Mouse (Mus musculus): ENCODE measurements around the gene Hydin.
A peak's percentile ranks its signal among the peaks of the same experiment; 100 is the strongest.

The Hydin gene

GRCm38 (mm10) chr8:110643177-110643576, 376.4 kb downstream of the Hydin start:
- DNase-seq: no peak

DNA sequence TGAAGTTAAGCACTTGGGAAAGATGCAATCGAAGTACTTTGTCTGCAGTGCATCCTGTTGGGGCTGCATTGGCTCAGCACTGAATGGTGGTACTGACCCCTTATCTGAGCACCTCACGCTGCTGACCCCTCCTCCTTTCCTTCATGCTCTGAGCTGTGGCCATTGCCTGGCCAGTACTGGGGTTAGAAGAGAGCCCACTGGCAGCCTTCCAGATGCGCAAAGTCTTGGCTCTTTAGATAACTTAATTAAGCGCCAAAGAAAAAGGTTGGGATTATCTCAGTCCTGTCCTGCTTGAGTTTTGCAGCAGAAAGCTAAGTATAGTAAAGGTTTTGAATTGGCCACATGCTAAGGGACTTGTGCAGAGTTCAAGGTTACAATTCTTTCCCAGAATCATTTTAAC, 377.6 kb downstream of the Hydin start:
- DNase-seq: no peak

DNA sequence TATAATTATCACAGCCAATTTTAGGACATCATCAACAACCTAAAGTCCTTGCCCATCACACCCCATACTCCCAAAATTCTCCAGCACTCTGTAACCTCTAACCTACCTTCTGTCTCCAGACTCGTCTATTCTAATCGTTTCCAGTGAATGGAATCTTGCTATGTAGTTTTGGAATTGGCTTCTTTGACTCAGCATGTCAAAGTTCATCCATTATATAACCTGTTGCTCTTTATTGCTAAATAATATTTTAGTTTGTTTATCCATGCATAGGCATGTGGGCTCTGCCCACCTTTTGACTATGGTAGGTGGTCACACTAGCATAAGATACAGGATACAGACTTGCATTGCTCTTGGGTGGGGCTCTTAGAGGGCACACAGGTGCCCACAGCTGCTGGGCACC, 378.1 kb downstream of the Hydin start:
- no peak for DNase-seq

- no peak for DNase-seq
Measured at GRCm38 (mm10) chr8:110645340-110645739, 378.6 kb downstream of the Hydin start.

DNA sequence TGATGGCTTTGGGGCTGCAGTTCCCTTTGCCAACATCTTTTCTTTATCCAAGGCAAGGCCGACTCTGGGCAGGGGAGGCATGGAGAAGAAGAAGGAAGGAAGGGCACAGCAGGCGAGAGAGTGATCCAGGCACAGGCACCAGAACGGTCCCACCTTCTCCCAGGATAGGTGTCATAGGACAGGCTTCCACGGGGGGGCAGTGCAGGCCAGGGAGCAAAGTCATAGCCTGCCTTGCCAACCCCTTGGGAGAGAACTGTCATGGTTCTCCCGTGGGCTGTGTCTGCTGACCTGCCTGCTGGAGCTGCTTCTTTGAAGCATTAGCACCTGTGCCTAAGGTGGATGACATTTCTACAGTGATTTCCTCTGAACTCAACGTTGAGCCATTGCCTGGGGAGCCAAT, 379.3 kb downstream of the Hydin start:
- peak; percentile 25 for DNase-seq

GRCm38 (mm10) chr8:110648577-110648976, 381.8 kb downstream of the Hydin start:
- no peak for DNase-seq

DNA sequence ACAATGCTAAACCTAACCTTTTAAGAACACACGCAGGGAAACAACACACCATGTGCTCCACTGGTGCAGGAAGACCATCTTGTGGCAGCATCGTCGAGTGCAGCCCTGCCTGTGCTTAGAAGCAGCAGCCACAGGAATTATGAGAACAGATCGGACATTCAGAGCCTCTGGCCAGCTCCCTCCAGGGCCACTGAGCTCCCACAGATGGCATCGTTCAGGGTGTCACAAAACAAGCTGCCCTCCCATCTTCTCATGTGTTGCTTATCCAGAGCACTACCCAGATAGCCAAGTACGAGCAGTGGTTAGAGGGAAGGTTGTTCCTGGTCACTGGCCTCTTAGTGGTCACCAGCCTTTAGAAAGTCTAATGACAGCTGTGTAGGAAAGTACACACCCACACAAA, 382.5 kb downstream of the Hydin start:
- DNase-seq: no peak

DNA sequence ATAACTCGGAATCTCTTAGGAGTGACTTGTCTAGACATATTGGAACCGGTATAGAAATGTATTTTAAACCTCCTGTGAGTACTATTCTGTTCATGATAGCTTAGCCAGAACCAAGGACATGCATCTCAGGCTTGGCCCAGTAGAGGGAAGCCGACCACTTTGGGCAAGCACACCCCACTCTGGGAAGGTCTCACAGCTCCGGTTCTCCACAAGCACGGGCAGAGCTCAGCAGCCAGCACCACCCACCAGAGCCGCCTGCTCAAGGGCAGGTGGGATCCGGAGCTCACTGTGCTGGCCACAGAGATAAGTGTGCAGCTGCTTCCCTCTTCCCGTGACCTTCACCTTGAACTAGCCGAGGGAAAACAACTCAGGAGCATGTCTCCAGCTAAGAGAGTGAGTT, 384.1 kb downstream of the Hydin start:
- no peak for DNase-seq

DNA sequence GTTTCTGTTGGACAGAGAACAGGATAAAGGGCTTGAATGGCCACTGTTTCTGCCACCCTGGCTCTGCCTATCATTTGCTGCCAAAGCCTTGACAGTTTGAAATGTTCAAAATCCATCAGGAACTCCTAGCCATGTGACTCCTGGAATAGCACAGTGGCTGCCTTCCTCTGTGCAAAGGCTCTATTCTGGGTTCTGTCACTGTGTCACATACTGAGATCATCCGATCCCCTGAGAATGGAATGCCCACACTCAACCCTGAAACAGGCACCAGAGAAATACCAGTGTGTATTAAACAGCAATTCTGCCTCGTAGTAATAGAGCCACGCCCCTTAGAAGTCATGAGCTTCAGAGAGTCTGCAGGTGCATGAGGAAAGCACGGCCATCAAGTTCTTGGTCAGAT, 385.1 kb downstream of the Hydin start:
- DNase-seq: no peak

- no peak for DNase-seq
Measured at GRCm38 (mm10) chr8:110654075-110655060, 387.6 kb downstream of the Hydin start.

DNA sequence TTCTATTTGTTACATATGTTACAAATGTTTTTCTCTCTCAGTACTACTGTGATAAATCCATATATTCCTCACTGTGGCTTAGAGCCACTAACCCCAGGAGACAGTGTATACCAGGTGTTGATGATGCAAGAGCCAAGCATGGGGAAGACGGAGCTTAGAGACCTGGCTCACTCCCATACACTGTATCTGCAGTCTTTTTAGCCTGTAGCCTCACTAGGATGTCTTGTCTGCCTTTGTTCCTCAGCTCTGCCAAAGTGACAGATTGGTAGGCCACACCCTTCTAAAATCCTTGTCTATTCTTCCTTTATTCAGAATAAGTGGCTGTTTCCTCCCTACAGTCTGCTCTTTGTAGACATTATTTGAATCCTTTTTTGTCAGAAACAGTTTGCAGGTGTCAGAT, 389.1 kb downstream of the Hydin start:
- no peak for DNase-seq

DNA sequence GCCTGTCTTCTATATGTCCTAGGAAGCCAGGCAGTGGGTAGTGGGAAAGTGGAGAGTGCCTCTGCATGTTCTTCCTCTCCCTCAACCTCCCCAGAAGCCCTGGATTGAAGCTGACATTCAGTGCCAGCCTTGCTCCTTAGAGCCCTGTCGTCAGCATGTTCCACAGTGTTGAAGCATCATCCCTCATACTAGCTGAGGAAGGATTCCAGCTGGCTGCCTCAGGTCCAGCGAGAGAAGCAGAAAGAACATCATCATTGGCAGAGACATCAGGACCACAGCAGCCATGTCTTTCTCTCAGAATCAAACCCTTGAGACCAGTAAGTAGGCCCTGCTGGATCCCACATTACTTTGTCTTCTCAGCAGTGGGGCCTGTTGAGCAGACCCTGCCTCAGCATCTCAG, 390.9 kb downstream of the Hydin start:
- no peak for DNase-seq
